Mouse (Mus musculus): ENCODE results near the gene Kif13a.
A peak's percentile ranks its signal among the peaks of the same experiment; 100 is the strongest.

Gene Kif13a

GRCm38 (mm10) chr13:46727038-46727836 lies 202.4 kb downstream of the Kif13a start:
- no peak for DNase-seq (ENCODE audit: low read depth)

GRCm38 (mm10) chr13:46726288-46727037 lies 203.2 kb downstream of the Kif13a start:
- no peak for DNase-seq (ENCODE audit: low read depth)

GRCm38 (mm10) chr13:46725227-46725626 lies 204.4 kb downstream of the Kif13a start:
- peak; percentile 79 for DNase-seq (ENCODE audit: low read depth)

DNA sequence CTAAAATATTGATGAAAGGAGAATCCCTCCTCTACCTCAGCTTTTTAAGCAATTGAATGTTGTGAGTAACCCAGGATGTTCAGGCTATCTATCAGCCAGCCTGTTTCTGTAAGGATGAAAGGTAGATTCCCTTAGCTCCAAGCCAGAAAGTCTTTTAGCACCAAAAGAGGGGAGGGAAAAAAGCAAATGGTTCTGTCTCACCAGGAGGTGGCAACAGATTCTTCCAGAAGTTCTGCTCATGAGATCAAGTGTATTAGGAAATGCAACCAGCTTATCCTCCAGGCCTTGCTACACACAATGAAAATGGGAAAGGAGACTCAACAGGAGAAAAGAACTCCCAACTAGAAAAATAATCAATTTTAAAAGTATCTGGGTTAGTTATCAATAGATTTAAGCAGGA lies 205.3 kb downstream of the Kif13a start:
- no peak for DNase-seq (ENCODE audit: low read depth)

DNA sequence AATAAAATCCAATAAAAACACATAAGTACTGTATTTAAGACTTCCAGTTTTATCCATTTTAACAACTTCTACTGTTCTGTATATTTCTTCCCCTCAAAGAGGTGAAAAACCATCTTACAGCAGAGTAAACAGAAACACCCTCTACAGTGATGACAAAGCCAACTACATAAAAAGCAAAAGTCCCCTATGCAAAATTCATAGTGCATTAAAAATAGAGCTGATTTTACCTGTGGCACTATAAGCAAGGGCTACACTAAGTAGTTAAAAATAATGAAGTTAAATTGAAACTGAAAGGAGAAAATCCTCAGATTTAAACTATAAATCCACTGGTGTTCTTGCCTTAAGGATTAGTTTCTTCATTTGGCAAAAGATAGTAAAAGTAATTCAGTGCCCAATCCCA lies 208.7 kb downstream of the Kif13a start:
- no peak for DNase-seq (ENCODE audit: low read depth)

DNA sequence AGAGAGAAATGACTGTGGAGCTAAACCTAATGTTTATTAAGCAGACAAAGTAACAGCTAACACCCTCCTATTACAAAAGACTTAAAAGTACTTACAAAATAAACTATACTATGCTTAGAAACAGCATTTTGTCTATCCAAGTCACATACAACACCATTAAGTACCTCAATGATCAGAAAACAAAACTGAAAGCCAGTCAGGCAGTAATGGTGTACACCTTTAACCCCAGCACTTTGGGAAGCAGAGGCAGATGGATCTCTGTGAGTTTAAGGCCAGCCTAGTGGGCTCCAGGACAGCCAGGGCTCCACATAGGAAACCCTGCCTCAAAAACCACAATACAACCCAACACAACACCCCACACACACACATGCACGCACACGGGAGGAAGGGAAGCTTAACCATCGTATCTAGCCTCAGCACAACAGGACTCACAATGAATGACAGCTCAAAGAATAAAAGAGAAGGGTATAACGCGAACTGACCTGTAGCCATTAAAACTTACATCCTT lies 210.7 kb downstream of the Kif13a start:
- DNase-seq (ENCODE audit: low read depth) = no peak

- DNase-seq (ENCODE audit: low read depth) = no peak
Observed at GRCm38 (mm10) chr13:46715976-46716639, 213.6 kb downstream of the Kif13a start.

- no peak for DNase-seq (ENCODE audit: low read depth)
Observed at GRCm38 (mm10) chr13:46713486-46713885, 216.2 kb downstream of the Kif13a start.

- DNase-seq (ENCODE audit: low read depth) = no peak
Observed at GRCm38 (mm10) chr13:46703138-46703537, 226.5 kb downstream of the Kif13a start.

- DNase-seq (ENCODE audit: low read depth) = no peak
Observed at GRCm38 (mm10) chr13:46701486-46701885, 228.2 kb downstream of the Kif13a start.

DNA sequence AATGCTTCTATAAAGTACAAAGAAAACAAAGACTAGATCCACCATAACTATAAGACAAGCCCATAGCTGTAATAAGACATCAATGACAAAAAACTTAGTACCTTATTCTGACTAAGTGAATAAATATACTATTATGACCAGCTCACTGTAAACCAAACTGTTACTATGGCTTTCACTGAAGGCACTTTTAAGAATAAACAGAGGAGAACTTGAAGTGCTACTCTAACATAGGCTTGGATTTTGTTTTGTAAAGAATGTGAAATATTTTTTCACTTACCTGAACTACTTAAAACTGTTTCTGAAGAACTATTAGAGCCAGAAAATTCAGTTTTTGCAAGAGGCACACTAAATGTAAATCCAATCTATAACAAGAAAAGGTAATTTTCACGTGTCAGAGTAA lies 230.3 kb downstream of the Kif13a start:
- no peak for DNase-seq (ENCODE audit: low read depth)
